Mouse (Mus musculus) frontal cortex, postnatal 14 days (tissue): ENCODE results near the gene Ap2b1.
A peak's percentile ranks its signal among the peaks of the same experiment; 100 is the strongest.

Source experiments
- DNase-seq, 2 experiments: peaks; one replicate each; pipeline ENCODE4 v3.0.0; 2022; ENCODE audit warnings: low spot score in 2 of 2

Ap2b1 gene

GRCm38 (mm10) chr11:83397626-83398025 lies 98.8 kb downstream of the Ap2b1 start:
- DNase-seq, result no peak

GRCm38 (mm10) chr11:83398724-83399123 lies 99.9 kb downstream of the Ap2b1 start:
- no peak for DNase-seq

GRCm38 (mm10) chr11:83403787-83404186 lies 105.0 kb downstream of the Ap2b1 start:
- DNase-seq, result no peak

GRCm38 (mm10) chr11:83406391-83406790 lies 107.6 kb downstream of the Ap2b1 start:
- DNase-seq, result no peak

- DNase-seq, result no peak
Observed at GRCm38 (mm10) chr11:83408242-83408641, 109.4 kb downstream of the Ap2b1 start.

GRCm38 (mm10) chr11:83409087-83409754 lies 110.4 kb downstream of the Ap2b1 start, which contains the start of gene Rasl10b:
Rasl10b (plus strand) TSS chr11:83409137.
- DNase-seq, result no peak

GRCm38 (mm10) chr11:83409792-83410291 lies 111.0 kb downstream of the Ap2b1 start:
- no peak for DNase-seq

GRCm38 (mm10) chr11:83410510-83410909 lies 111.7 kb downstream of the Ap2b1 start:
- DNase-seq, result no peak

GRCm38 (mm10) chr11:83417080-83417479 lies 118.3 kb downstream of the Ap2b1 start:
- no peak for DNase-seq

GRCm38 (mm10) chr11:83417708-83418107 lies 118.9 kb downstream of the Ap2b1 start:
- DNase-seq, result no peak

- peak; percentile 58 to 59 for DNase-seq
Observed at GRCm38 (mm10) chr11:83418566-83418965, 119.7 kb downstream of the Ap2b1 start.

GRCm38 (mm10) chr11:83420338-83420737 lies 121.5 kb downstream of the Ap2b1 start:
- DNase-seq, result no peak

- DNase-seq, result no peak
Observed at GRCm38 (mm10) chr11:83421305-83421704, 122.5 kb downstream of the Ap2b1 start.

- peak in 1 of 2 experiments; percentile 77 for DNase-seq
Observed at GRCm38 (mm10) chr11:83424681-83425080, 125.9 kb downstream of the Ap2b1 start.

- DNase-seq, result no peak
Observed at GRCm38 (mm10) chr11:83426964-83427363, 128.1 kb downstream of the Ap2b1 start.

GRCm38 (mm10) chr11:83429355-83429754 lies 130.5 kb downstream of the Ap2b1 start, which contains the start of gene Gas2l2:
Gas2l2 (minus strand) TSS chr11:83429455.
- no peak for DNase-seq

- DNase-seq, result no peak
Observed at GRCm38 (mm10) chr11:83432533-83432932, 133.7 kb downstream of the Ap2b1 start.

- no peak for DNase-seq
Observed at GRCm38 (mm10) chr11:83437377-83437776, 138.6 kb downstream of the Ap2b1 start, which contains the start of gene 1700020L24Rik. 1700020L24Rik (plus strand) TSS chr11:83437677.

GRCm38 (mm10) chr11:83439426-83440060 lies 140.7 kb downstream of the Ap2b1 start:
- DNase-seq, result no peak

- peak; percentile 66 to 83 for DNase-seq
Observed at GRCm38 (mm10) chr11:83440081-83441064, 141.5 kb downstream of the Ap2b1 start.

GRCm38 (mm10) chr11:83441235-83441634 lies 142.4 kb downstream of the Ap2b1 start:
- DNase-seq, result no peak
